29 mouse cellular contexts compared by ENCODE assay signal in genomic region chr9:71137267-71137945, GRCm38 (mm10). TPM values are rescaled to one million over a fixed set of nuclear protein-coding genes. Genes with fewer than 3 reads are reported as not detected.
DNase-seq lines count a peak whose midpoint lies in the region; ATAC-seq and TF ChIP-seq lines count a peak whose summit lies in the region.
"Had no signal": no experiment of that assay in that cellular context is flagged by ENCODE, and none has a peak within 500 bp of the region (broad histone marks: within the 10 kb centered on the region; RNA-seq: fewer than 3 reads in every experiment).

No protein-coding gene starts in this region.

- peak; percentile 27 to 56 for DNase-seq in adrenal gland, adult (ENCODE audit: inconsistent age in 2 of 2, low spot score in 1 of 2)
- no peak for DNase-seq in adrenal gland, postnatal 25 days
- no peak for DNase-seq in liver, embryonic 13.5 days
- no peak for DNase-seq in liver, embryonic 11.5 days (ENCODE audit: low spot score)
- DNase-seq in neural tube, embryonic 10.5 days (ENCODE audit: extremely low spot score, low spot score), result no peak
- no peak for DNase-seq in embryo, embryonic 9.5 days (ENCODE audit: extremely low spot score)
- DNase-seq: cerebellum, adult 8-10 months; cerebellum, postnatal 36 days; gastrocnemius, adult 2 months; gastrocnemius, postnatal 36 days; heart, adult 2 months; kidney, adult 9 months; kidney, postnatal 10 days; retina, postnatal 1 day; right cerebral cortex, postnatal 25 days had no signal

- no peak overlapping the region for H3K4me3 ChIP-seq in liver, embryonic 13.5 days (replicated peaks)
- H3K4me3 ChIP-seq in liver, embryonic 11.5 days (ENCODE audit: low read depth, low read length), result no peak overlapping the region
- H3K4me3 ChIP-seq in intestine, postnatal 0 days (ENCODE audit: low read depth, low read length), result no peak overlapping the region
- H3K4me3 ChIP-seq: embryonic facial prominence, embryonic 12.5 days; gastrocnemius, adult 2 months; heart, adult 2 months; heart, embryonic 15.5 days; limb, embryonic 10.5 days; limb, embryonic 15.5 days; megakaryocyte, embryonic 14.5 days; midbrain, embryonic 12.5 days; myocyte; neural tube, embryonic 13.5 days; stomach, embryonic 15.5 days had no signal

- no peak overlapping the region for H3K4me2 ChIP-seq in liver, embryonic 13.5 days
- no peak overlapping the region for H3K4me2 ChIP-seq in liver, embryonic 11.5 days
- H3K4me2 ChIP-seq in intestine, postnatal 0 days (replicated peaks; ENCODE audit: low read depth), result no peak overlapping the region
- H3K4me2 ChIP-seq: embryonic facial prominence, embryonic 12.5 days; heart, embryonic 15.5 days; limb, embryonic 15.5 days; midbrain, embryonic 12.5 days; neural tube, embryonic 13.5 days; stomach, embryonic 15.5 days had no signal

- no peak for TF ChIP-seq CTCF in intestine, postnatal 0 days (IDR thresholded peaks at IDR 0.05; ENCODE audit: low read depth)

- H3K9ac ChIP-seq in liver, embryonic 13.5 days, result no peak overlapping the region
- H3K9ac ChIP-seq in liver, embryonic 11.5 days (ENCODE audit: low read depth, low read length), result no peak overlapping the region
- no peak overlapping the region for H3K9ac ChIP-seq in intestine, postnatal 0 days (ENCODE audit: low read depth, low read length)
- H3K9ac ChIP-seq: embryonic facial prominence, embryonic 12.5 days; heart, embryonic 15.5 days; limb, embryonic 15.5 days; midbrain, embryonic 12.5 days; neural tube, embryonic 13.5 days; stomach, embryonic 15.5 days had no signal

- ATAC-seq in liver, embryonic 13.5 days (ENCODE audit: low read depth), result no peak
- ATAC-seq in liver, embryonic 11.5 days (replicated peaks; ENCODE audit: low FRiP score), result no peak
- ATAC-seq in intestine, postnatal 0 days, result peak; percentile 57
- ATAC-seq: forebrain, embryonic 16.5 days; hindbrain, embryonic 16.5 days had no signal

- no peaks in the 10 kb centered on the region for H3K27me3 ChIP-seq in liver, embryonic 13.5 days
- H3K27me3 ChIP-seq in liver, embryonic 11.5 days (replicated peaks; ENCODE audit: control insufficient read depth, insufficient read depth, low read length), result no peaks in the 10 kb centered on the region
- no peaks in the 10 kb centered on the region for H3K27me3 ChIP-seq in intestine, postnatal 0 days (replicated peaks; ENCODE audit: control insufficient read depth, insufficient read depth, low read length)
- H3K27me3 ChIP-seq: CH12.LX; embryonic facial prominence, embryonic 12.5 days; heart, embryonic 15.5 days; limb, embryonic 15.5 days; midbrain, embryonic 12.5 days; neural tube, embryonic 13.5 days; stomach, embryonic 15.5 days had no signal

- 0 out of 2 replicates have a peak, but pooled peaks cover 3% of the 10 kb centered on the region for H3K9me3 ChIP-seq in liver, embryonic 13.5 days (replicated peaks)
- H3K9me3 ChIP-seq in liver, embryonic 11.5 days (ENCODE audit: control insufficient read depth, low read length), result no peaks in the 10 kb centered on the region
- H3K9me3 ChIP-seq in intestine, postnatal 0 days (ENCODE audit: control insufficient read depth), result no peaks in the 10 kb centered on the region
- H3K9me3 ChIP-seq: embryonic facial prominence, embryonic 12.5 days; heart, embryonic 15.5 days; limb, embryonic 10.5 days; limb, embryonic 15.5 days; megakaryocyte, embryonic 14.5 days; midbrain, embryonic 12.5 days; neural tube, embryonic 13.5 days; stomach, embryonic 15.5 days had no signal

- H3K27ac ChIP-seq in liver, embryonic 13.5 days, result peak overlapping the region; percentile 58
- no peak overlapping the region for H3K27ac ChIP-seq in liver, embryonic 11.5 days (ENCODE audit: low read depth, low read length)
- H3K27ac ChIP-seq in intestine, postnatal 0 days (ENCODE audit: low read depth, low read length), result no peak overlapping the region
- H3K27ac ChIP-seq: embryonic facial prominence, embryonic 12.5 days; gastrocnemius, adult 2 months; heart, adult 2 months; heart, embryonic 15.5 days; limb, embryonic 10.5 days; limb, embryonic 15.5 days; midbrain, embryonic 12.5 days; neural tube, embryonic 13.5 days; stomach, embryonic 15.5 days had no signal

- H3K4me1 ChIP-seq in liver, embryonic 13.5 days (replicated peaks), result peaks cover 34% of the 10 kb centered on the region
- no peaks in the 10 kb centered on the region; the same call in 1 of the 2 replicates for H3K4me1 ChIP-seq in liver, embryonic 11.5 days (replicated peaks; ENCODE audit: control insufficient read depth, insufficient read depth, low read length)
- H3K4me1 ChIP-seq in intestine, postnatal 0 days (replicated peaks; ENCODE audit: control insufficient read depth, insufficient read depth, low read length), result no peaks in the 10 kb centered on the region
- H3K4me1 ChIP-seq: embryonic facial prominence, embryonic 12.5 days; heart, embryonic 15.5 days; limb, embryonic 10.5 days; limb, embryonic 15.5 days; midbrain, embryonic 12.5 days; neural tube, embryonic 13.5 days; stomach, embryonic 15.5 days had no signal

- 60% methylated on average over 6 of the region's 6 CpGs for WGBS in liver, embryonic 13.5 days (ENCODE audit: insufficient replicate concordance)
- 64% methylated on average over 6 of the region's 6 CpGs for WGBS in liver, embryonic 11.5 days
- 41% methylated on average over 6 of the region's 6 CpGs for WGBS in intestine, postnatal 0 days

- H3K36me3 ChIP-seq in liver, embryonic 13.5 days, result 0 out of 2 replicates have a peak, but pooled peaks cover 3% of the 10 kb centered on the region
- H3K36me3 ChIP-seq in liver, embryonic 11.5 days (ENCODE audit: control insufficient read depth, insufficient read depth, low read length), result no peaks in the 10 kb centered on the region
- no peaks in the 10 kb centered on the region for H3K36me3 ChIP-seq in intestine, postnatal 0 days (ENCODE audit: control insufficient read depth, insufficient read depth)
- H3K36me3 ChIP-seq: embryonic facial prominence, embryonic 12.5 days; heart, embryonic 15.5 days; limb, embryonic 10.5 days; limb, embryonic 15.5 days; midbrain, embryonic 12.5 days; neural tube, embryonic 13.5 days; stomach, embryonic 15.5 days had no signal

RNA-seq across cellular contexts. Expression of gene Aqp9, which starts 31.1 kb away (rescaled TPM):
- 0.36 and 1.5 TPM in 2 replicates for total RNA-seq in adrenal gland, postnatal 25 days (2021)
- 8.3 and 9.3 TPM in 2 replicates for polyA plus RNA-seq in liver, embryonic 13.5 days (2015; fragmentation: Nextera tagmentation; extraction: Ambion mirVana)
- 13.6 and 15.2 TPM in 2 replicates for polyA plus RNA-seq in liver, embryonic 11.5 days (2014; fragmentation: Nextera tagmentation; extraction: Ambion mirVana)
- polyA plus RNA-seq in intestine, postnatal 0 days (2015; fragmentation: Nextera tagmentation; extraction: Ambion mirVana), result 0.18 and 0.21 TPM in 2 replicates
- total RNA-seq: gastrocnemius, adult 2 months had no signal
- polyA plus RNA-seq: embryonic facial prominence, embryonic 12.5 days; hindbrain, embryonic 11.5 days had no signal

Comparison
In these comparisons a context has a peak if more than half of its experiments do, and no peak if none do; other contexts are left out.
1. DNase-seq: peak in adrenal gland, adult (2 of 2); none in adrenal gland, postnatal 25 days (single experiment), liver, embryonic 13.5 days (single experiment), liver, embryonic 11.5 days (single experiment), neural tube, embryonic 10.5 days (single experiment) and embryo, embryonic 9.5 days (single experiment).